ENCODE assay signal across 27 mouse cellular contexts in genomic region chr8:57402200-57402599, GRCm38 (mm10). TPM values are rescaled to one million over a fixed set of nuclear protein-coding genes. Genes with fewer than 3 reads are reported as not detected.
DNase-seq lines count a peak whose midpoint lies in the region; ATAC-seq and TF ChIP-seq lines count a peak whose summit lies in the region.
"Had no signal": no experiment of that assay in that cellular context is flagged by ENCODE, and none has a peak within 500 bp of the region (broad histone marks: within the 10 kb centered on the region; RNA-seq: fewer than 3 reads in every experiment).

No protein-coding gene starts in this region.

- no peak overlapping the region for H3ac ChIP-seq in myocyte (ENCODE audit: control insufficient read depth, insufficient read length)

- no peaks in the 10 kb centered on the region for H3K27me3 ChIP-seq in heart, embryonic 12.5 days (replicated peaks)
- H3K27me3 ChIP-seq in midbrain, embryonic 10.5 days (ENCODE audit: low read depth, poor library complexity, severe bottlenecking) = peaks cover 12% of the 10 kb centered on the region; the same call in 1 of the 2 replicates
- no peaks in the 10 kb centered on the region for H3K27me3 ChIP-seq in midbrain, embryonic 14.5 days (ENCODE audit: control insufficient read depth, insufficient read depth, low read length)
- H3K27me3 ChIP-seq in heart, embryonic 16.5 days (ENCODE audit: control insufficient read depth, insufficient read depth, low read length) = no peaks in the 10 kb centered on the region
- no peaks in the 10 kb centered on the region for H3K27me3 ChIP-seq in myocyte (ENCODE audit: control insufficient read depth, insufficient read depth, insufficient read length)
- H3K27me3 ChIP-seq: kidney, embryonic 15.5 days; limb, embryonic 13.5 days had no signal

- no peak for TF ChIP-seq POLR2A in myocyte (IDR thresholded peaks at IDR 0.05; ENCODE audit: insufficient read length, low read depth)

- H3K79me2 ChIP-seq in myocyte (ENCODE audit: control insufficient read depth, insufficient read depth) = no peaks in the 10 kb centered on the region

- H3K9ac ChIP-seq in heart, embryonic 12.5 days = 0 out of 2 replicates have a peak overlapping the region, but pooled peaks have one; percentile 25
- H3K9ac ChIP-seq in midbrain, embryonic 14.5 days (replicated peaks; ENCODE audit: low read length) = no peak overlapping the region
- H3K9ac ChIP-seq in heart, embryonic 16.5 days (ENCODE audit: low read length) = no peak overlapping the region
- H3K9ac ChIP-seq: forebrain, postnatal 0 days; hindbrain, embryonic 12.5 days; kidney, embryonic 15.5 days; limb, embryonic 13.5 days; liver, embryonic 14.5 days; lung, embryonic 14.5 days; neural tube, embryonic 15.5 days had no signal

- H3K4me2 ChIP-seq in heart, embryonic 12.5 days = no peak overlapping the region
- no peak overlapping the region for H3K4me2 ChIP-seq in midbrain, embryonic 14.5 days (ENCODE audit: low read length)
- H3K4me2 ChIP-seq in heart, embryonic 16.5 days (ENCODE audit: low read depth, low read length) = no peak overlapping the region
- H3K4me2 ChIP-seq in myocyte (ENCODE audit: low read depth) = peak overlapping the region; percentile 65
- H3K4me2 ChIP-seq: hindbrain, embryonic 12.5 days; kidney, embryonic 15.5 days; limb, embryonic 13.5 days; lung, embryonic 14.5 days; neural tube, embryonic 15.5 days had no signal

- peaks cover 50% of the 10 kb centered on the region for H3K4me1 ChIP-seq in heart, embryonic 12.5 days (replicated peaks)
- peaks cover 57% of the 10 kb centered on the region for H3K4me1 ChIP-seq in midbrain, embryonic 10.5 days
- peaks cover 4% of the 10 kb centered on the region; the same call in 1 of the 2 replicates for H3K4me1 ChIP-seq in midbrain, embryonic 14.5 days (ENCODE audit: control insufficient read depth, insufficient read depth, low read length)
- peaks cover 29% of the 10 kb centered on the region for H3K4me1 ChIP-seq in heart, embryonic 16.5 days (ENCODE audit: control insufficient read depth, insufficient read depth, low read length)
- H3K4me1 ChIP-seq: megakaryocyte, embryonic 14.5 days; neural tube, embryonic 15.5 days had no signal

- H3K36me3 ChIP-seq in heart, embryonic 12.5 days = no peaks in the 10 kb centered on the region
- H3K36me3 ChIP-seq in midbrain, embryonic 10.5 days = no peaks in the 10 kb centered on the region
- no peaks in the 10 kb centered on the region for H3K36me3 ChIP-seq in midbrain, embryonic 14.5 days (ENCODE audit: control insufficient read depth, insufficient read depth, low read length)
- H3K36me3 ChIP-seq in heart, embryonic 16.5 days (ENCODE audit: control insufficient read depth, insufficient read depth) = no peaks in the 10 kb centered on the region
- no peaks in the 10 kb centered on the region for H3K36me3 ChIP-seq in myocyte (ENCODE audit: control insufficient read depth, insufficient read depth)
- H3K36me3 ChIP-seq: forebrain, embryonic 10.5 days; hindbrain, embryonic 12.5 days; kidney, embryonic 15.5 days; limb, embryonic 13.5 days; neural tube, embryonic 15.5 days had no signal

- no peak for ATAC-seq in heart, embryonic 12.5 days (ENCODE audit: insufficient number of reproducible peaks, low FRiP score)
- no peak for ATAC-seq in midbrain, embryonic 14.5 days (ENCODE audit: low FRiP score, low TSS enrichment)
- no peak for ATAC-seq in heart, embryonic 16.5 days (replicated peaks; ENCODE audit: extremely low read depth, insufficient read depth, low FRiP score)
- ATAC-seq: activated CD4-positive, CD25-positive, alpha-beta regulatory T cell, adult 4 months; forebrain, postnatal 0 days had no signal

- 48% methylated on average over 5 of the region's 5 CpGs for WGBS in heart, embryonic 12.5 days
- WGBS in midbrain, embryonic 10.5 days = 54% methylated on average over 5 of the region's 5 CpGs
- 19% methylated on average over 5 of the region's 5 CpGs for WGBS in midbrain, embryonic 14.5 days
- WGBS in heart, embryonic 16.5 days = 50% methylated on average over 5 of the region's 5 CpGs

- H3K4me3 ChIP-seq in heart, embryonic 12.5 days = no peak overlapping the region
- no peak overlapping the region for H3K4me3 ChIP-seq in midbrain, embryonic 10.5 days
- H3K4me3 ChIP-seq in midbrain, embryonic 14.5 days (replicated peaks; ENCODE audit: low read depth, low read length) = no peak overlapping the region
- H3K4me3 ChIP-seq in heart, embryonic 16.5 days (ENCODE audit: low read length) = no peak overlapping the region
- H3K4me3 ChIP-seq in myocyte = no peak overlapping the region
- H3K4me3 ChIP-seq: forebrain, embryonic 10.5 days; hindbrain, embryonic 12.5 days; kidney, embryonic 15.5 days; limb, embryonic 13.5 days; megakaryocyte, embryonic 14.5 days; neural tube, embryonic 15.5 days had no signal

- peak overlapping the region; percentile 75 for H3K27ac ChIP-seq in heart, embryonic 12.5 days (ENCODE audit: poor library complexity, severe bottlenecking)
- H3K27ac ChIP-seq in midbrain, embryonic 10.5 days (replicated peaks) = peak overlapping the region; percentile 63
- H3K27ac ChIP-seq in midbrain, embryonic 14.5 days (replicated peaks; ENCODE audit: low read depth, low read length) = no peak overlapping the region
- H3K27ac ChIP-seq in heart, embryonic 16.5 days (ENCODE audit: low read length) = peak overlapping the region; percentile 94
- H3K27ac ChIP-seq: forebrain, embryonic 10.5 days; hindbrain, embryonic 12.5 days; kidney, embryonic 15.5 days; limb, embryonic 13.5 days; liver, embryonic 14.5 days; neural tube, embryonic 15.5 days had no signal

- no peak for DNase-seq in heart, adult 8-10 months (ENCODE audit: low spot score)
- peak; percentile 13 for DNase-seq in midbrain, embryonic 10.5 days (ENCODE audit: low spot score)
- no peak for DNase-seq in midbrain, embryonic 14.5 days
- DNase-seq in frontal cortex, postnatal 36 days (ENCODE audit: low spot score in 2 of 2) = no peak
- DNase-seq: adrenal gland, adult 8-10 months; cerebellum, adult 18-20 months; cerebellum, postnatal 14 days; forebrain, postnatal 0 days; gastrocnemius, postnatal 25 days; kidney, adult 11 months; kidney, postnatal 36 days; lung, embryonic 14.5 days; thymus, adult 18-20 months; thymus, postnatal 36 days had no signal

- no peaks in the 10 kb centered on the region for H3K9me3 ChIP-seq in heart, embryonic 12.5 days (replicated peaks)
- no peaks in the 10 kb centered on the region for H3K9me3 ChIP-seq in midbrain, embryonic 10.5 days (replicated peaks)
- no peaks in the 10 kb centered on the region for H3K9me3 ChIP-seq in midbrain, embryonic 14.5 days (ENCODE audit: control insufficient read depth, low read length)
- H3K9me3 ChIP-seq in heart, embryonic 16.5 days (replicated peaks; ENCODE audit: control insufficient read depth, low read length) = no peaks in the 10 kb centered on the region
- H3K9me3 ChIP-seq: forebrain, embryonic 10.5 days; hindbrain, embryonic 12.5 days; kidney, embryonic 15.5 days; limb, embryonic 13.5 days; megakaryocyte, embryonic 14.5 days; neural tube, embryonic 15.5 days had no signal

TF ChIP-seq in myocyte, 11 proteins besides CTCF, POLR2A, EP300 and RAD21:
- TF ChIP-seq TCF12 (IDR thresholded peaks at IDR 0.05; ENCODE audit: insufficient read depth, poor library complexity, severe bottlenecking) (no peak), MYOD1 (IDR thresholded peaks at IDR 0.05; ENCODE audit: control insufficient read depth in 1 of 3, insufficient read length in 2 of 3, low read depth in 2 of 3) (no peak), MYOG (IDR thresholded peaks at IDR 0.05; ENCODE audit: control insufficient read depth in 1 of 3, insufficient read depth in 1 of 3, insufficient read length in 2 of 3, low read depth in 2 of 3) (no peak), REST (IDR thresholded peaks at IDR 0.05; ENCODE audit: insufficient read depth, insufficient read length) (no peak), E2F4 (IDR thresholded peaks at IDR 0.05; ENCODE audit: insufficient read depth) (no peak), CEBPB (IDR thresholded peaks at IDR 0.05; ENCODE audit: insufficient read depth, poor library complexity, severe bottlenecking) (no peak), MAX (IDR thresholded peaks at IDR 0.05; ENCODE audit: low read depth) (no peak), SRF (IDR thresholded peaks at IDR 0.05; ENCODE audit: control insufficient read depth, insufficient read length, low read depth) (no peak), USF1 (IDR thresholded peaks at IDR 0.05; ENCODE audit: low read depth) (no peak), POLR2AphosphoS2 (IDR thresholded peaks at IDR 0.05; ENCODE audit: insufficient read length, low read depth) (no peak), TCF3 (IDR thresholded peaks at IDR 0.05; ENCODE audit: insufficient read length, low read depth) (no peak)
TF ChIP-seq in myocyte: peak in this region for 0.

RNA-seq across cellular contexts. Expression of gene Scrg1, which starts 53.5 kb away (rescaled TPM):
- polyA plus RNA-seq in heart, embryonic 12.5 days (2016; fragmentation: Nextera tagmentation; extraction: Ambion mirVana) = 0.58 and 1.6 TPM in 2 replicates
- not detected for total RNA-seq in heart, adult 8-10 months (2022)
- 0.35 TPM in 1 of 2 replicates, not detected in the other for polyA plus RNA-seq in midbrain, embryonic 10.5 days (2016; fragmentation: Nextera tagmentation; extraction: Ambion mirVana)
- polyA plus RNA-seq in midbrain, embryonic 14.5 days (2014; fragmentation: Nextera tagmentation; extraction: Ambion mirVana) = 4.3 and 9.6 TPM in 2 replicates
- polyA plus RNA-seq in heart, embryonic 16.5 days (2015; fragmentation: Nextera tagmentation; extraction: Ambion mirVana) = 1.3 and 1.4 TPM in 2 replicates
- polyA plus RNA-seq in myocyte (2012; fragmentation: generic; extraction: Trizol) = not detected
- total RNA-seq: gastrocnemius, postnatal 25 days had no signal
- polyA plus RNA-seq: activated CD4-positive, CD25-positive, alpha-beta regulatory T cell, adult 4 months; C2C12; forebrain, embryonic 10.5 days; liver, embryonic 14.5 days; small intestine, adult 2 months had no signal
